Mouse (Mus musculus) midbrain, embryonic 13.5 days (tissue): ENCODE data around the gene Trappc5. TPM values are rescaled to one million over a fixed set of nuclear protein-coding genes. Genes with fewer than 3 reads are reported as not detected.

Source experiments
- ATAC-seq: fragments of 200-750 bp; cut with Nextera tagmentation; 2 replicates; pipeline ENCODE4 v1.8.0; 2017; ENCODE audit warnings: mild to moderate bottlenecking, moderate TSS enrichment, moderate library complexity
- H3K27ac ChIP-seq: fragments of 300-500 bp; sonication (generic); 2 replicates; pipeline ENCODE4 v1.5.1; 2015; ENCODE audit warnings: inconsistent platforms, mild to moderate bottlenecking, moderate library complexity
- H3K27me3 ChIP-seq: fragments of 300-500 bp; sonication (generic); 2 replicates; pipeline ENCODE4 v1.6.1; 2015; ENCODE audit warnings: mild to moderate bottlenecking, inconsistent platforms
- H3K36me3 ChIP-seq: fragments of 300-500 bp; sonication (generic); 2 replicates; pipeline ENCODE4 v1.6.1; 2015; ENCODE audit warnings: mild to moderate bottlenecking, inconsistent platforms
- H3K4me1 ChIP-seq: fragments of 300-500 bp; sonication (generic); replicated peaks from 2 replicates; pipeline ENCODE4 v1.6.1; 2015; ENCODE audit warnings: inconsistent platforms
- H3K4me2 ChIP-seq: fragments of 300-500 bp; sonication (generic); replicated peaks from 2 replicates; pipeline ENCODE4 v1.6.1; 2015; ENCODE audit warnings: moderate library complexity, mild to moderate bottlenecking, inconsistent platforms
- H3K4me3 ChIP-seq: fragments of 300-500 bp; sonication (generic); replicated peaks from 2 replicates; pipeline ENCODE4 v1.5.1; 2015; ENCODE audit warnings: mild to moderate bottlenecking, inconsistent platforms
- H3K9ac ChIP-seq: fragments of 300-500 bp; sonication (generic); replicated peaks from 2 replicates; pipeline ENCODE4 v1.6.1; 2015; ENCODE audit warnings: mild to moderate bottlenecking, inconsistent platforms
- H3K9me3 ChIP-seq: fragments of 300-500 bp; sonication (generic); 2 replicates; pipeline ENCODE4 v1.6.1; 2016; ENCODE audit warnings: mild to moderate bottlenecking, inconsistent platforms
- WGBS: fragments of 180-500 bp; shearing (Covaris S2); methylation state at CpG from one replicate; pipeline ENCODE4 v1.1.7; 2015; 5-methylcytosine and 5-hydroxymethylcytosine counted together
- polyA plus RNA-seq: library from polyadenylated mRNA; unstranded; fragments of >200 nt; fragmentation: Nextera tagmentation; extraction: Ambion mirVana; gene quantifications from 2 replicates; pipeline ENCODE4 v1.2.1, GENCODE M21; 2015

Gene Trappc5
- polyA plus RNA-seq, 1 experiment from 2014 or later = 58.6 TPM

DNA sequence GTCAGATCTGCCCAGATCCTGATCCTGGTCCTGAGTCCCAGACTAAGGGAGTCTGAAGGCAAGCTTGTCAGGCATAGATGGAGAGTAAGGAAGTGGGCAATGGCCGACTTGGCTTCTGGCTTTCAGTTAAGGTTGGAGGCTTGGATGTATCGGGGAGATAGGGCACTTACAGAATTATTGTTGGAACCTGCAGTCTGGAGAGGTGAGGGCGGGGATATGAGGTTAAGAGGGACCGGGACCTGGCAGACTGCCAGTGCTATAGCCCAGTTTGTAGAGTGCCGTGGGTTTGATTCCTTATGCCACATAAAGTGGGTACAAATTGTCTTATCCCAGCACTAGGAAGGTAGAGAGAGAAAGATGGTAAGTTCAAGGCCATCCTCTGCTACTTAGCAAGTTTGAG is 3.6 kb downstream of the Trappc5 start:
- H3K4me1 ChIP-seq = peaks cover 20% of the 10 kb centered on the region
- ATAC-seq = no peak
- H3K4me2 ChIP-seq = no peak overlapping the region
- 96% methylated on average over 5 of the region's 5 CpGs for WGBS
- no peak overlapping the region for H3K9ac ChIP-seq
- H3K36me3 ChIP-seq = peaks cover 44% of the 10 kb centered on the region
- no peak overlapping the region for H3K4me3 ChIP-seq
- no peaks in the 10 kb centered on the region for H3K27me3 ChIP-seq
- no peaks in the 10 kb centered on the region for H3K9me3 ChIP-seq
- H3K27ac ChIP-seq = no peak overlapping the region

DNA sequence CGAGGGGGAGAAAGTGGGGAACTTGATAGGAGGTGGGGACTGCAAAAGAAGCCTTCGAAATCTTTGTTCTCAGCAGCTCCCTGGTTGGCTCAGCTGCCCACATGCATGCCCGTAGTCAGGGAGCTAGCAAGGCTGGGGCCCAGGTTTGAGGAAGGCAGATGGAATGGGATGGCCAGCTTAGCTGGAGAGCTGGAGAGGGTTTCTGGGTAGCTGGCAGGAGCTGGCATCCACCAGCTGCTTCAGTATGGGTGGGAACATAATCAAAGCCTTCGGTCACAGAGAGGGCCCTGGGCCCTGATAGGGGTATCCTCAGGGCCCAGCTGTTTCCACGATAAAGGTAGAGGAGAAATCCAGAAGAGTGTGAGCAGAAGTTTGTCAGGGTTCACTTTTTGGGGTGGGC is 6.3 kb downstream of the Trappc5 start:
- no peak for ATAC-seq
- WGBS = 92% methylated on average over 5 of the region's 5 CpGs
- Histone ChIP-seq H3K9me3 (no peaks in the 10 kb centered on the region), H3K4me3 (no peak overlapping the region), H3K36me3 (peaks cover 44% of the 10 kb centered on the region), H3K4me1 (peaks cover 11% of the 10 kb centered on the region), H3K27ac (no peak overlapping the region), H3K9ac (no peak overlapping the region), H3K27me3 (no peaks in the 10 kb centered on the region), H3K4me2 (no peak overlapping the region)

DNA sequence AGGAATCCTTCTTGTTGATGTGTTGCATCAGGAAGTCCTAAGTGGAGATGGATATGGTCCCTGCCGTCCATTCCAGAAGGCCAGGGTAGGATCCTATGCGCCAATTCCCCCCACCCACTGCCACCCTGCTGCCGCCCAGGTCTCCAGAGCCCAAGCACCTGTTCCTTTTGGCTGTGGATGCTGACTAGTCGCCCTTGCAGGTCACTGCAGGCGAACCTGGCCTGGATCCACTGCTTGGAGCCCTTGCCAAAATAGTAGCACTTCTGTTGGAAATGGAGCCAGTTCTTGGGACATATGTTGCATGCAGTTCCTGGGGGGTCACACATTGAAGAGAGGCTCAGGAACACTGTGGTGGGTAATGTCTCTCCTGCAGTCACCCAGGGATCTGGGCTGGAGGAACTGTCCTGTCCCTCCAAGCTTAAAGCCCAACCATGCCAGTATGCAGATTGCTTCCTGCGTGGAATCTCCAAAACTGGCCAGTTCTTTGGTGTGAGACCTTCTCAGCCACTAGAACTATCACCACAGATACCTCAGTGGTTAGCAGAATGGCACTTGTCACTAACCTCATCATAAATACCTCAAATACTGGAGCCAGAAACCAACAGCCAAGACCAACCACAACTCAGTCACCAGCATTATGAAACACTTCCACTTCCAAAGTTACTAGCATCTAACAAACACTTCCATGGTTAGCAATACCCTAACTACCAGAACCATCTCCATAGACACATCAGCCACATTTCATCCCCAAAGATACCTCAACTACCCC is 7.5 kb downstream of the Trappc5 start:
- WGBS = 76% methylated on average over 6 of the region's 6 CpGs
- H3K9me3 ChIP-seq = no peaks in the 10 kb centered on the region
- no peak for ATAC-seq

DNA sequence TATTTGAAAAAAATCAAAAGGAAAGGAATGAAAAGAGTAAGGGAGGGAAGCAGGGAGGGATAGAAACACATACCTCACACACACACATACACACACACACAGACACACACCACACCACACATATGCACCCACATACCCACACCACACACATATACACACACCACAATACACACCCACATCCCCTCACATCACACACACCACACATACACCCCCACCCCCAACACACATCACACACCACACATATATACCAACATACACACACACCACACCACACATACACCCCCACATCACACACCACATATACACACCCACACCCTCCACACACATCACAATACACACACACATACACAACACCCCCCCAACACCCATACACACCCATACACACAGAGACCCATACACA is 8.4 kb downstream of the Trappc5 start:
- no peaks in the 10 kb centered on the region for H3K4me1 ChIP-seq
- H3K9me3 ChIP-seq = no peaks in the 10 kb centered on the region
- H3K36me3 ChIP-seq = peaks cover 36% of the 10 kb centered on the region
- no peak overlapping the region for H3K4me3 ChIP-seq
- no peak overlapping the region for H3K27ac ChIP-seq
- peak; percentile 25 for ATAC-seq
- H3K27me3 ChIP-seq = no peaks in the 10 kb centered on the region
- H3K9ac ChIP-seq = no peak overlapping the region
- no peak overlapping the region for H3K4me2 ChIP-seq

More for the DNA sequence above, 7.5 kb downstream of the Trappc5 start:
- H3K4me2 ChIP-seq = no peak overlapping the region
- H3K4me1 ChIP-seq = no peaks in the 10 kb centered on the region
- H3K4me3 ChIP-seq = no peak overlapping the region
- H3K9ac ChIP-seq = no peak overlapping the region
- H3K27me3 ChIP-seq = no peaks in the 10 kb centered on the region
- H3K27ac ChIP-seq = no peak overlapping the region
- H3K36me3 ChIP-seq = peaks cover 44% of the 10 kb centered on the region

DNA sequence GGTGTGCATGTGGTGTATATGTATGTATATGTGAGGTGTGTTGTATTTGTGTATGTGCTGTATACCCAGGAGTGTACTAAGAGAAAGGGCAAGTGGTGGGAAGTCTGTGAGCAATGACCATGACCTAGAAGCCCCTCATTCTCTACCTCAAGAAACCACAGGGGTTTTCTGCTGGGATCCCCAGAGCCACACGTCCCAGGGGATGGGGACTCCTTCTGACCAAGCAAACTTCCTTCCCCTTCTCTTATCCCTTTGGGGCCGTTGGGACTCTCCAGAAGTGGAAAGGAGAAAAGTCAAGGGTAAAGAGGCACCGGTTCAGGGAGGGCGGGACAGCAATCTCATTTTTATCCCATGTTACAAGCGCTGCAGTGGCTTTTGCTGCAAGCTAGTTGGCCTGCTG is 9.3 kb downstream of the Trappc5 start:
- H3K4me1 ChIP-seq = no peaks in the 10 kb centered on the region
- no peaks in the 10 kb centered on the region for H3K27me3 ChIP-seq
- no peak overlapping the region for H3K4me2 ChIP-seq
- no peak overlapping the region for H3K27ac ChIP-seq
- ATAC-seq = no peak
- peaks cover 27% of the 10 kb centered on the region for H3K36me3 ChIP-seq
- WGBS = 75% methylated on average over 5 of the region's 5 CpGs
- H3K9ac ChIP-seq = no peak overlapping the region
- H3K9me3 ChIP-seq = no peaks in the 10 kb centered on the region
- no peak overlapping the region for H3K4me3 ChIP-seq

DNA sequence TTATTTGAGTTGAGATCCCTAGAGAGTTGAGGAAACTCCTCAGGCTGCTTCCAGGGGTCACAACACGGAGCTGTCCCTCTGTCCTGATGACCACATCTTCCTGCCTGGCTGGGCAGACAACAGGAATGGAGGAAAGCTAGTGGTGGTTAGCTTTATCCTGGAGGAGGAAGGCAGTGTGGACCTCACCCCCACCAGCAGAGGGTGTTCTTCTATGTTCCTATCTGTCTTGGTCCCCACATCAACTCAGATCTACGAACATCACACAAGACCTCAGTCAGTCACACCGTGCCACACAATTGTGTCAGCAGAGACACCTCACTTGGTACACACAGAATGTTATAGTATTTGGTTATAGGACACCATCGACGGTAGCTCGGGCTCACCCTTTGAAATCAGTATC is 11.4 kb downstream of the Trappc5 start:
- no peaks in the 10 kb centered on the region for H3K4me1 ChIP-seq
- no peak overlapping the region for H3K4me2 ChIP-seq
- peaks cover 9% of the 10 kb centered on the region for H3K36me3 ChIP-seq
- H3K9me3 ChIP-seq = no peaks in the 10 kb centered on the region
- H3K27ac ChIP-seq = no peak overlapping the region
- no peak for ATAC-seq
- no peaks in the 10 kb centered on the region for H3K27me3 ChIP-seq
- H3K4me3 ChIP-seq = no peak overlapping the region
- no peak overlapping the region for H3K9ac ChIP-seq
- 79% methylated on average over 6 of the region's 6 CpGs for WGBS

DNA sequence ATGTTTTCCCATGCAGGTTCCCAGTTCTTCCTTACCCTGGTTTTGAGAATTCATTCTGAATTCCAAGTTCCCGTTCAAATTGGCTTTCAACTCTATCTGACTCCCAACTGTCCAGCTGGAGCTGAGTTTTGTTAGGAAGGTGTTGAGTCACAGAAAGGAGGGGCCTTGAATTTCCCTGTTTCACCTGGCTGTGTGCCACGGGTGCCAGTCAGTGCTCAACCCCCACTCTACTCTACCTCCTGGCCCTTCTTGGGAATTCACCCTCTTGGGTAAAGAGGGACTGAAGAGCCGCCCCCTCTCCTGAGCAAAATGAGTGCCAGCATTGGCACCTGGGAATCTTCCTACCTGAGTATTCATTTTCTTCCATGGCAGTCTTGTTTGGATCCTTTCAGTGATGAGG is 14.7 kb downstream of the Trappc5 start:
- H3K27ac ChIP-seq = no peak overlapping the region
- 83% methylated on average over 3 of the region's 3 CpGs for WGBS

DNA sequence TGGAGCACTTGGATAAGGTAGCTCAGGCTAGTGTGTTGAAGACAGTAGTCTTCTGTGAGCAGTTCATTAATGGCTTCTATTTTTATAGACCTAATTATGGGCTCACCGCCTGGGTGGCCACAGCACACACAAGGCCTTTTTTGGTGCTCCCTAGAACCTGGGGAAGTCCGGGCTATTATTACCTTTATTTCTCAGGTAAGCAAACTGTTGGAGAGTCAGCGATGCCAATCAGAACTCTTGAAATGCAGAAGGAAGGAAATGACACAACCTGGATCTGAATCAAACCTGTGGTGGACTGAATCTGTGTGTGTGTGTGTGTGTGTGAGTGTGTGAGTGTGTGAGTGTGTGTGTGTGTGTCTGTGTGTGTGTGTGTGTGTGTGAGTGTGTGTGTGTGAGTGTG is 18.0 kb downstream of the Trappc5 start, which contains the start of gene Fcer2a:
TSS of gene Fcer2a (minus strand) at position 55 of the 400 bp plus-strand sequence.
- H3K4me2 ChIP-seq = no peak within 1 kb of the TSS
- H3K36me3 ChIP-seq = no peaks in the 10 kb centered on the region
- ATAC-seq = no peak
- H3K27ac ChIP-seq = no peak within 1 kb of the TSS
- H3K4me3 ChIP-seq = no peak within 1 kb of the TSS
- H3K4me1 ChIP-seq = no peaks in the 10 kb centered on the region
- H3K27me3 ChIP-seq = no peaks in the 10 kb centered on the region
- no peak within 1 kb of the TSS for H3K9ac ChIP-seq
- no peaks in the 10 kb centered on the region for H3K9me3 ChIP-seq
- 86% methylated on average over 3 of the region's 3 CpGs for WGBS

More for the DNA sequence above, 14.7 kb downstream of the Trappc5 start:
- Histone ChIP-seq H3K4me3 (no peak overlapping the region), H3K9ac (no peak overlapping the region), H3K36me3 (no peaks in the 10 kb centered on the region), H3K9me3 (no peaks in the 10 kb centered on the region), H3K4me1 (no peaks in the 10 kb centered on the region), H3K4me2 (no peak overlapping the region), H3K27me3 (no peaks in the 10 kb centered on the region)
- no peak for ATAC-seq

DNA sequence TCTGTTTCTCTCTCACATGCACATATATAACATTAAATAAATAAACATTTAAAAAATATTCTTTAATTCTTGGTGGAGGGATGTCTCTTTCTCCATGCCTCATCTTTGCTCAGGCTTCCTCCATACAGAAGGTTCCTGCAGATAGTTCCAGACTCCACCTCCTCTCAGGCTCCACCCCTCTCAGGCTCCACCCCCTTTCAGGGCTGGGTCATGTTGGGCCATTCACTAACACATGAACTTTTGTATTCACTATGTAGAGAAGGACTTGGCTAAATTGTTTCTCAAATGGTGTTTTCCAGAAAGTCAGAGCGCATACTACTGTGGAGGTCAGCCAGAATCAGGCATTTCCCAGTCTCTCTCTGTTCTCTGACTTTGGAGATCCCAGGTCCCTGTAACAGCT is 25.4 kb downstream of the Trappc5 start:
- Histone ChIP-seq H3K4me2 (no peak overlapping the region), H3K9ac (no peak overlapping the region), H3K36me3 (no peaks in the 10 kb centered on the region), H3K4me1 (no peaks in the 10 kb centered on the region), H3K9me3 (no peaks in the 10 kb centered on the region), H3K27ac (no peak overlapping the region), H3K27me3 (no peaks in the 10 kb centered on the region), H3K4me3 (no peak overlapping the region)
- no peak for ATAC-seq
- WGBS = 97% methylated on average over 1 of the region's 1 CpGs

DNA sequence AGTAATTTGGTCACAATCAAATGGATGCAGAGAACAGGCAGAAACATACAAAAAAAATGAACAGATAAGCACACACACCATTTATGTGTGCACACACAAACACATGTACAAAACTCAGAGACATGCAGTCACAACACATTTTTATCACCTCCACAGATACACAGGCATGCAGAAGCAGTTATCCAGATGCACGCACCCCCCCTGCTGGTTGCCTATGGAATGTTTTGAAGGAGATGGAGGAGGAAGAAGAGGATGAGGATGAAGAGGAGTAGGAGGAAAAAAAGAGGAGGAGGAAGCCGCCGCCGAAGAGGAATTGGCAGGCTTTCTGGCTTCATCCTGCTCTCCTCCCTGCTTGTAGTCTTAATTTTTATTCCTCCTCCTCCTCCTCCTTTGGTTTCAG is 29.6 kb downstream of the Trappc5 start:
- H3K4me2 ChIP-seq = no peak overlapping the region
- WGBS = 72% methylated on average over 4 of the region's 4 CpGs
- no peak overlapping the region for H3K27ac ChIP-seq
- H3K36me3 ChIP-seq = no peaks in the 10 kb centered on the region
- no peaks in the 10 kb centered on the region for H3K27me3 ChIP-seq
- no peaks in the 10 kb centered on the region for H3K4me1 ChIP-seq
- H3K4me3 ChIP-seq = no peak overlapping the region
- H3K9ac ChIP-seq = no peak overlapping the region
- no peak for ATAC-seq
- no peaks in the 10 kb centered on the region for H3K9me3 ChIP-seq

DNA sequence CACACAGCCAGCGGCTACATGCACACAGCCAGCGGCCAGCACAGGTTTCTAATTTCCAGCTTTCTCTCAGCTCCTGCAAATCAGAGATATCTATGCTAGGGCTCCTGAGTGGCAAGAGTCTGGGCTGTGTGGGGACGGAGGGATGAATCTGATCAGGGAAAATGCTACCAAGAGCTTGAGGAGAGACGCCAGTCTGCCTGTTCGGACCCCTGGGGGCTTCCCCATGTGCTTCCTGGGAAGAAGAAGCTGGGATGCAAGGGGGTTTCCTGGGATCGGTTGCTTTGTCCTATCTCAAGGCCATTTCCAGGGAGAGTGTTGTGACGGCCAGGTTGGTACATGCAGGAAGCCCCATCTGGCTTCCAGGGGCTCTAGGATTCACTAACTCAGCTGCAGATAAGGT is 31.5 kb downstream of the Trappc5 start:
- no peak overlapping the region for H3K4me3 ChIP-seq
- 75% methylated on average over 7 of the region's 7 CpGs for WGBS
- no peaks in the 10 kb centered on the region for H3K27me3 ChIP-seq
- no peaks in the 10 kb centered on the region for H3K4me1 ChIP-seq
- H3K27ac ChIP-seq = no peak overlapping the region
- no peak overlapping the region for H3K9ac ChIP-seq
- no peaks in the 10 kb centered on the region for H3K36me3 ChIP-seq
- no peak overlapping the region for H3K4me2 ChIP-seq
- ATAC-seq = no peak
- H3K9me3 ChIP-seq = no peaks in the 10 kb centered on the region

DNA sequence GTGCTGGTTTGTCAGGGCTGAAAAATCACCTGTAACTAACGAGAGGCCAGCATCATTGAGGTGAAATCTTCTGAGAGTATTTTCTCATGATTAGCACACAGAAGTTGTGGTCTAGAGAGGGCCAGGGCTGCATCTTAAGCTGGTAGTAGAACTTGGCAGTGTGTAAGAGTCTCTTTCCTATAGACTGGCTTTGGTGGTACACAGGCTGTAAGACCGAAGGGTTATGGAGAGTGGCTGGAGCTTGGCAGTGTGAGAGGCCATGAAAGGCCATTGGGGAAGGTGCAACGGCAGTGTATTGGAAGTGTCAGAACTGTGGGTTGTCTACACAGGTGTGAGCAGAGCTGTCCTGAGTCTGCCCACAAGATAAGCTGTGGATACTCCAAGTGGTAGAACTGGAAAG is 34.2 kb downstream of the Trappc5 start:
- no peak overlapping the region for H3K27ac ChIP-seq
- ATAC-seq = no peak
- no peak overlapping the region for H3K4me2 ChIP-seq
- H3K36me3 ChIP-seq = no peaks in the 10 kb centered on the region
- no peaks in the 10 kb centered on the region for H3K9me3 ChIP-seq
- H3K9ac ChIP-seq = no peak overlapping the region
- WGBS = 88% methylated on average over 3 of the region's 3 CpGs
- no peaks in the 10 kb centered on the region for H3K27me3 ChIP-seq
- H3K4me3 ChIP-seq = no peak overlapping the region
- H3K4me1 ChIP-seq = no peaks in the 10 kb centered on the region

DNA sequence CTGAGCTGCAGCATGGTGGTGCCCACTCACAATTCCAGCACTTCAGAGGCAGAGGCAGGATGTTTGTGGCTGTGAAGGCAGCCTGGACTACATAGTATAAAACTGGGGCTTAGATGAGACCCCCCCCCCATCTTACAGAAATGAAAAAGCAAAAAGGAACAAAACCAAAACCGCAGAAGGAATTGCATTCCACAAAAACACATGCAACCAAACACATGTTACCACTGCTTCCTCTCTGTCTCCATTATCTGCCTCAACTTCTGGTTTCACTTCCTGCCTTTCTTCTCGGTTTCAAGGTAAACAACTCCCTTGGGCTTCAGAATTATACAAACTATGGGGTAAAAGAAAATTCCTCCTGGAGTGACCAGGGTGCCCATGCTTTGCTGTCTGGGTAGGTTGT is 35.5 kb downstream of the Trappc5 start:
- ATAC-seq = no peak
- H3K27ac ChIP-seq = no peak overlapping the region
- WGBS = 75% methylated on average over 2 of the region's 2 CpGs

More for the DNA sequence above, 35.5 kb downstream of the Trappc5 start:
- no peak overlapping the region for H3K4me3 ChIP-seq
- H3K9me3 ChIP-seq = no peaks in the 10 kb centered on the region
- no peak overlapping the region for H3K9ac ChIP-seq
- no peaks in the 10 kb centered on the region for H3K27me3 ChIP-seq
- H3K4me1 ChIP-seq = no peaks in the 10 kb centered on the region
- no peaks in the 10 kb centered on the region for H3K36me3 ChIP-seq
- H3K4me2 ChIP-seq = no peak overlapping the region
